Mouse (Mus musculus) bone marrow, adult 2 months (tissue): Measurements from ENCODE around the gene Pipox.

Experiments
- CTCF ChIP-seq: fragments of 200-500 bp; IDR thresholded peaks from 2 replicates; pipeline ENCODE4 v1.5.1; 2011; ENCODE audit warnings: low read length, control low read depth; ENCODE audit not compliant: control insufficient read depth, insufficient read depth
- POLR2A ChIP-seq: fragments of 200-500 bp; IDR thresholded peaks from 2 replicates; pipeline ENCODE4 v1.6.1; 2011; ENCODE audit warnings: low read depth, mild to moderate bottlenecking, control low read depth, low read length, borderline replicate concordance; ENCODE audit not compliant: control insufficient read depth

GRCm38 (mm10) chr11:77916741-77917140, 22.8 kb upstream of the Pipox start:
- TF ChIP-seq CTCF (no peak), POLR2A (no peak)
